In the genomic region with DNA sequence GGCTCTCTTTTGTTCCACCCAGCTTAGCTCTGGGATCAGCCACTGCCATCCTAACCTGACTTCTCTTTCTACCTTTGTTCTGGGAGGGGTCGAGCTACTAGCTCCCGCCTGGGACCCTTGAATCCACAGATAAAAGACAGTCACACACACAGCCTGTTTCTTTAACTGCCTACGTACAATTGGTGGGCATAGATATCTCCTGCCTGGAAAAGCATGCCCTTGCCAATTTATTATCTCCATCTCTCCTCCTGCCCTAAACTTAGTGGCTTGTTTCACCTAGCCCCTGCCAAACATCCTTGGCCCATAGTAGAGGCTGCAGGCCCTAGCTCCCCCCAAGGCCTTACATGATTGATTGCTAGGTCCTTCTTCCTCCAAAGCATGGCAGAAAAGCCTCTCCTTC, we compare ENCODE assay signal across 26 mouse cellular contexts. TPM values are rescaled to one million over a fixed set of nuclear protein-coding genes. Genes with fewer than 3 reads are reported as not detected.
A peak's percentile ranks its signal among the peaks of the same experiment; 100 is the strongest.
DNase-seq lines count a peak whose midpoint lies in the region; ATAC-seq lines count a peak whose summit lies in the region.
"Had no signal": no experiment of that assay in that cellular context is flagged by ENCODE, and none has a peak within 500 bp of the region (broad histone marks: within the 10 kb centered on the region; RNA-seq: fewer than 3 reads in every experiment).

No protein-coding gene starts in this region.

- H3K4me1 ChIP-seq in liver, embryonic 11.5 days (replicated peaks; ENCODE audit: control insufficient read depth, insufficient read depth, low read length), result no peaks in the 10 kb centered on the region
- H3K4me1 ChIP-seq in liver, embryonic 12.5 days, result peaks cover 16% of the 10 kb centered on the region
- H3K4me1 ChIP-seq in liver, embryonic 15.5 days (replicated peaks), result peaks cover 18% of the 10 kb centered on the region
- no peaks in the 10 kb centered on the region for H3K4me1 ChIP-seq in midbrain, embryonic 13.5 days (replicated peaks)
- H3K4me1 ChIP-seq: forebrain, embryonic 10.5 days; forebrain, embryonic 13.5 days; hindbrain, embryonic 10.5 days; hindbrain, embryonic 13.5 days had no signal

- H3K27me3 ChIP-seq in liver, embryonic 11.5 days (replicated peaks; ENCODE audit: control insufficient read depth, insufficient read depth, low read length), result no peaks in the 10 kb centered on the region
- H3K27me3 ChIP-seq in liver, embryonic 12.5 days (replicated peaks), result no peaks in the 10 kb centered on the region
- no peaks in the 10 kb centered on the region for H3K27me3 ChIP-seq in liver, embryonic 15.5 days
- H3K27me3 ChIP-seq in midbrain, embryonic 13.5 days, result no peaks in the 10 kb centered on the region
- H3K27me3 ChIP-seq: CH12.LX; forebrain, embryonic 13.5 days; hindbrain, embryonic 13.5 days had no signal

- H3K9me3 ChIP-seq in liver, embryonic 11.5 days (ENCODE audit: control insufficient read depth, low read length), result no peaks in the 10 kb centered on the region
- H3K9me3 ChIP-seq in liver, embryonic 12.5 days (replicated peaks), result no peaks in the 10 kb centered on the region
- no peaks in the 10 kb centered on the region for H3K9me3 ChIP-seq in liver, embryonic 15.5 days (replicated peaks)
- no peaks in the 10 kb centered on the region for H3K9me3 ChIP-seq in midbrain, embryonic 13.5 days
- H3K9me3 ChIP-seq: forebrain, embryonic 10.5 days; forebrain, embryonic 13.5 days; G1E; hindbrain, embryonic 13.5 days had no signal

- no peaks in the 10 kb centered on the region for H3K36me3 ChIP-seq in liver, embryonic 11.5 days (ENCODE audit: control insufficient read depth, insufficient read depth, low read length)
- H3K36me3 ChIP-seq in liver, embryonic 12.5 days, result no peaks in the 10 kb centered on the region
- H3K36me3 ChIP-seq in liver, embryonic 15.5 days (replicated peaks), result no peaks in the 10 kb centered on the region
- no peaks in the 10 kb centered on the region for H3K36me3 ChIP-seq in midbrain, embryonic 13.5 days
- H3K36me3 ChIP-seq: forebrain, embryonic 10.5 days; G1E; hindbrain, embryonic 10.5 days; hindbrain, embryonic 13.5 days had no signal

- H3K4me3 ChIP-seq in liver, embryonic 11.5 days (ENCODE audit: low read depth, low read length), result no peak overlapping the region
- no peak overlapping the region for H3K4me3 ChIP-seq in liver, embryonic 12.5 days
- no peak overlapping the region for H3K4me3 ChIP-seq in liver, embryonic 15.5 days (replicated peaks)
- no peak overlapping the region for H3K4me3 ChIP-seq in midbrain, embryonic 13.5 days (replicated peaks)
- H3K4me3 ChIP-seq: forebrain, embryonic 10.5 days; forebrain, embryonic 13.5 days; hindbrain, embryonic 10.5 days; hindbrain, embryonic 13.5 days had no signal

- no peak for DNase-seq in liver, embryonic 11.5 days (ENCODE audit: low spot score)
- no peak for DNase-seq in liver
- no peak for DNase-seq in right cerebral cortex, adult 18-20 months
- DNase-seq in spleen, postnatal 10 days (ENCODE audit: low spot score in 2 of 2), result no peak
- DNase-seq: adrenal gland, adult 2 months; adrenal gland, postnatal 14 days; B cell, adult 2 months; cerebellum, adult 11 months; cerebellum, adult 2 months; cerebellum, postnatal 14 days; gastrocnemius, postnatal 10 days; gastrocnemius, postnatal 36 days had no signal

- H3K4me2 ChIP-seq in liver, embryonic 11.5 days, result no peak overlapping the region
- H3K4me2 ChIP-seq in liver, embryonic 12.5 days, result no peak overlapping the region
- no peak overlapping the region for H3K4me2 ChIP-seq in liver, embryonic 15.5 days
- no peak overlapping the region for H3K4me2 ChIP-seq in midbrain, embryonic 13.5 days (replicated peaks)
- H3K4me2 ChIP-seq: forebrain, embryonic 13.5 days; heart, embryonic 11.5 days; hindbrain, embryonic 13.5 days had no signal

- ATAC-seq in liver, embryonic 11.5 days (replicated peaks; ENCODE audit: low FRiP score), result 0 out of 2 replicates have a peak, but pooled peaks have one; percentile 36
- ATAC-seq in liver, embryonic 12.5 days, result peak; percentile 46; the same call in 1 of the 2 replicates
- ATAC-seq in liver, embryonic 15.5 days (ENCODE audit: insufficient read depth), result peak; percentile 60
- ATAC-seq in megakaryocyte progenitor cell, adult 5-6 weeks (replicated peaks; ENCODE audit: poor library complexity), result peak; percentile 55
- no peak for ATAC-seq in midbrain, embryonic 13.5 days
- ATAC-seq: forebrain, embryonic 13.5 days; forebrain, embryonic 16.5 days; hindbrain, embryonic 16.5 days had no signal

- H3K27ac ChIP-seq in liver, embryonic 11.5 days (ENCODE audit: low read depth, low read length), result no peak overlapping the region
- H3K27ac ChIP-seq in liver, embryonic 12.5 days, result 0 out of 2 replicates have a peak overlapping the region, but pooled peaks have one; percentile 10
- H3K27ac ChIP-seq in liver, embryonic 15.5 days (replicated peaks), result peak overlapping the region; percentile 29; the same call in 1 of the 2 replicates
- H3K27ac ChIP-seq in midbrain, embryonic 13.5 days, result no peak overlapping the region
- H3K27ac ChIP-seq: forebrain, embryonic 10.5 days; forebrain, embryonic 13.5 days; hindbrain, embryonic 10.5 days; hindbrain, embryonic 13.5 days had no signal

- H3K9ac ChIP-seq in liver, embryonic 11.5 days (ENCODE audit: low read depth, low read length), result no peak overlapping the region
- H3K9ac ChIP-seq in liver, embryonic 12.5 days, result no peak overlapping the region
- H3K9ac ChIP-seq in liver, embryonic 15.5 days, result no peak overlapping the region
- H3K9ac ChIP-seq in midbrain, embryonic 13.5 days (replicated peaks), result no peak overlapping the region
- H3K9ac ChIP-seq: forebrain, embryonic 13.5 days; hindbrain, embryonic 13.5 days had no signal

- 55% methylated on average over 3 of the region's 3 CpGs for WGBS in liver, embryonic 11.5 days
- 39% methylated on average over 3 of the region's 3 CpGs for WGBS in liver, embryonic 12.5 days (ENCODE audit: insufficient replicate concordance)
- 15% methylated on average over 3 of the region's 3 CpGs for WGBS in liver, embryonic 15.5 days (ENCODE audit: insufficient replicate concordance)
- 79% methylated on average over 3 of the region's 3 CpGs for WGBS in midbrain, embryonic 13.5 days

RNA-seq across cellular contexts. Expression of a gene that starts 46.1 kb away (rescaled TPM):
- 5.3 and 6.7 TPM in 2 replicates for polyA plus RNA-seq in liver, embryonic 11.5 days (2014; fragmentation: Nextera tagmentation; extraction: Ambion mirVana)
- 5.0 TPM in 2 replicates for polyA plus RNA-seq in liver, embryonic 12.5 days (2016; fragmentation: Nextera tagmentation; extraction: Ambion mirVana)
- polyA plus RNA-seq in liver, embryonic 15.5 days (2015; fragmentation: Nextera tagmentation; extraction: Ambion mirVana), result 10.5 and 11.3 TPM in 2 replicates
- total RNA-seq in megakaryocyte progenitor cell, adult 5-6 weeks (2015), result 2.1 and 2.3 TPM in 2 replicates
- 2.6 and 2.9 TPM in 2 replicates for total RNA-seq in megakaryocyte progenitor cell, adult 5-6 weeks (2017)
- polyA plus RNA-seq in midbrain, embryonic 13.5 days (2015; fragmentation: Nextera tagmentation; extraction: Ambion mirVana), result 1.2 and 1.3 TPM in 2 replicates

RNA-seq across cellular contexts. Expression of a gene that starts 47.1 kb away (rescaled TPM):
- polyA plus RNA-seq in liver, embryonic 11.5 days (2014; fragmentation: Nextera tagmentation; extraction: Ambion mirVana), result 5.6 and 5.7 TPM in 2 replicates
- polyA plus RNA-seq in liver, embryonic 12.5 days (2016; fragmentation: Nextera tagmentation; extraction: Ambion mirVana), result 3.9 and 4.2 TPM in 2 replicates
- 3.0 TPM in 2 replicates for polyA plus RNA-seq in liver, embryonic 15.5 days (2015; fragmentation: Nextera tagmentation; extraction: Ambion mirVana)
- total RNA-seq in megakaryocyte progenitor cell, adult 5-6 weeks (2015), result 0.10 and 0.22 TPM in 2 replicates
- 0.17 and 0.37 TPM in 2 replicates for total RNA-seq in megakaryocyte progenitor cell, adult 5-6 weeks (2017)
- polyA plus RNA-seq in midbrain, embryonic 13.5 days (2015; fragmentation: Nextera tagmentation; extraction: Ambion mirVana), result 76.4 and 91.1 TPM in 2 replicates
- total RNA-seq: CH12.LX had no signal
- polyA plus RNA-seq: G1E had no signal

RNA-seq across cellular contexts. Expression of a gene that starts 52.6 kb away (rescaled TPM):
- polyA plus RNA-seq in liver, embryonic 11.5 days (2014; fragmentation: Nextera tagmentation; extraction: Ambion mirVana), result 0.55 and 0.59 TPM in 2 replicates
- 0.35 and 0.41 TPM in 2 replicates for polyA plus RNA-seq in liver, embryonic 12.5 days (2016; fragmentation: Nextera tagmentation; extraction: Ambion mirVana)
- polyA plus RNA-seq in liver, embryonic 15.5 days (2015; fragmentation: Nextera tagmentation; extraction: Ambion mirVana), result 0.38 and 0.53 TPM in 2 replicates
- 0.10 TPM in 1 of 2 replicates, not detected in the other for total RNA-seq in megakaryocyte progenitor cell, adult 5-6 weeks (2015)
- total RNA-seq in megakaryocyte progenitor cell, adult 5-6 weeks (2017), result 0.03 TPM in 1 of 2 replicates, not detected in the other
- 7.6 and 8.3 TPM in 2 replicates for polyA plus RNA-seq in midbrain, embryonic 13.5 days (2015; fragmentation: Nextera tagmentation; extraction: Ambion mirVana)
- total RNA-seq: granulocyte monocyte progenitor cell, adult 5-6 weeks had no signal

Comparison
In these comparisons a context has a peak if more than half of its experiments do, and no peak if none do; other contexts are left out.
1. H3K27ac ChIP-seq: peak in liver, embryonic 12.5 days (single experiment) and liver, embryonic 15.5 days (single experiment); none in liver, embryonic 11.5 days (single experiment) and midbrain, embryonic 13.5 days (single experiment).
2. RNA of a gene that starts 47.1 kb away (polyA plus RNA-seq): 76.4 to 91.1 TPM in midbrain, embryonic 13.5 days; 5.6 to 5.7 TPM in liver, embryonic 11.5 days, 3.9 to 4.2 TPM in liver, embryonic 12.5 days and 3.0 TPM in liver, embryonic 15.5 days; every median in the first group is over 10 times any median in the second.